Mouse (Mus musculus) ovary, postnatal 14 days (tissue): ENCODE measurements at regions not wholly inside any gene's neighbourhood (a gene's known extent, or its start where the extent isn't known, plus 50 kb on each side); places are given as distances from the start of the nearest gene placed in this dataset.

Experiments
- DNase-seq: peaks from one replicate; pipeline ENCODE4 v3.0.0; 2022; ENCODE audit warnings: low spot score

DNA sequence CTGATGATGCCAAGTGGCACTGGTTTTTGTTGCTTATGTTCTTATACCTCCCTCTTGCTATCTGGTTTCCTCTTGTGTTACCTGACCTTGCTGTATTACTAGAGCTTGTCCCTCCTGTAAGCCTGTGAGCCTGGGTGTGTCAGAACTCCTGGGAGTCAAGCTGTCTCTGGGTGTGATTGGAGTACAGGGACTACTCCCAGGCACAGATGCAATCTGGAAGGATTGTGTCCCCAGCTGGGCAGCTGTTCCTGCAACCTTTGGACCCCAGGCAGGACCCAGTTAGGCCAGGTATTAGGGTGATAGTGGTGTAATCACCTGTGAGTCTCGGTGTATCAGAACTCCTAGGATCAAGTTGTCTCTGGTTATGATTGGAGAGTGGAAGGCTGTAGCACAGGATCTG, 97.4 kb upstream of the Dock11 start:
- no peak for DNase-seq

- peak; percentile 12 for DNase-seq
Measured at GRCm38 (mm10) chrX:35813206-35813605, 75.4 kb upstream of the Dock11 start.

DNA sequence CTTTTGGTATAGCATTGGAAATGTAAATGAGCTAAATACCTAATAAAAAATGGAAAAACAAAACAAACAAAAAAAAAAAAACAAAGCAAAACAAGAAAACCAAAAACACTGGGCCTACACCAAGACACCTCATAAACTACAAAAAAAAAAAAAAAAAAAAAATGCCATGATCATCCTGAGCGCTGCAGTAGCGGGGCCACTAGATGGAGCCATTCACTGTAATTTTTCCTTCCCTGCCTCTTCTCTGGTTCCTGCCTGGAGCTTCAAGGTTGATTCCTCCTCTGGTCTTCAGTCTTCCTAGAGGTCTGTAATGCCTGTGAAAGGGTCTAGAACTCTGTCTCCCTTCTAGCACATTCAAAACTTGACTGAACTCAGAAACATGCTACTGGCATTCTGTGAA, 54.2 kb upstream of the Dock11 start:
- peak; percentile 4 for DNase-seq

DNA sequence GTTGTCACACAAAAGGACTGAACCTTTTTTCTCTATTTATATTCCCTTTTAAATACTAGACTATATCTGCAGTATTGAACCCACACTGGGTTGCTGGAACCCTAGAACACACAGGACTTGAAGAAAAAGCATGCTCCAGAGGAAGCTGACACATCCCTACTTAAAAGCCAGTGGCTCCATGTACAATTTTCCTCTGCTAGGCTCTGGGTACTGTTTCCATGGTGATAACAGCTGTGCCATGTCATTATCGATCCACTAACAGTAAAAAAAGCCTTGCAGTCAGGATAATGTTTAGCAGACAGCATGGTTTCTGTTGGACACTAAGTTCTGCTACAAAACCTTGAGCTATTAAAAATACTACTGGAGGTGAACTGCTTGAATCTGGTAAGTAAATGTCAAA, 50.6 kb upstream of the Dock11 start:
- no peak for DNase-seq
